Mouse (Mus musculus): ENCODE measurements around the gene Ncan. TPM values are rescaled to one million over a fixed set of nuclear protein-coding genes. Genes with fewer than 3 reads are reported as not detected.
"Not testable (repeated sequence)": the region's sequence is repeated elsewhere in the genome, so short reads cannot be mapped to it uniquely, and the experiment has no call there.

Ncan gene
- total RNA-seq, 2 experiments from 2014 or later: not detected

- intact Hi-C loops (cut with DNase I): loop anchor here (5.0 kb wide), 1 partner anchor 80 kb away; no protein-coding TSS in a partner anchor
- DNase-seq: no peak
Observed at GRCm38 (mm10) chr8:70087237-70087636, 33.4 kb downstream of the Ncan start.

- intact Hi-C loops (cut with DNase I): loop anchor here (5.0 kb wide), 1 partner anchor 81 kb away; no protein-coding TSS in a partner anchor
- DNase-seq: no peak
Observed at GRCm38 (mm10) chr8:70086151-70086550, 34.5 kb downstream of the Ncan start.

GRCm38 (mm10) chr8:70084191-70085065, 36.2 kb downstream of the Ncan start:
- no peak for DNase-seq
- intact Hi-C loops (cut with DNase I): loop anchor here (5.0 kb wide), 1 partner anchor 83 kb away; no protein-coding TSS in a partner anchor

- DNase-seq: no peak
- intact Hi-C loops (cut with DNase I): no loop called here
Observed at GRCm38 (mm10) chr8:70083285-70083684, 37.4 kb downstream of the Ncan start, which contains the start of gene Hapln4. Gene Hapln4 (plus strand): TSS chr8:70083457.

GRCm38 (mm10) chr8:70081976-70082375, 38.7 kb downstream of the Ncan start:
- no peak for DNase-seq
- intact Hi-C loops (cut with DNase I): no loop called here

- DNase-seq: no peak
Observed at GRCm38 (mm10) chr8:70073682-70074081, 47.0 kb downstream of the Ncan start.

GRCm38 (mm10) chr8:70073120-70073519, 47.6 kb downstream of the Ncan start:
- intact Hi-C loops (cut with DNase I): no loop called here

More at GRCm38 (mm10) chr8:70073682-70074081, 47.0 kb downstream of the Ncan start:
- intact Hi-C loops (cut with DNase I): no loop called here

GRCm38 (mm10) chr8:70072441-70073069, 48.1 kb downstream of the Ncan start, which contains the start of gene Tm6sf2:
Gene Tm6sf2 (plus strand): TSS chr8:70072924.
- intact Hi-C loops (cut with DNase I): no loop called here
- DNase-seq: peak in 1 of 2 experiments; percentile 9

More at GRCm38 (mm10) chr8:70073120-70073519, 47.6 kb downstream of the Ncan start:
- DNase-seq: no peak

GRCm38 (mm10) chr8:70071836-70072440, 48.7 kb downstream of the Ncan start:
- intact Hi-C loops (cut with DNase I): no loop called here
- DNase-seq: no peak

GRCm38 (mm10) chr8:70057721-70058120, 63.0 kb downstream of the Ncan start:
- intact Hi-C loops (cut with DNase I): no loop called here
- DNase-seq: no peak

- intact Hi-C loops (cut with DNase I): not testable (repeated sequence)
Observed at GRCm38 (mm10) chr8:70050434-70050833, 70.2 kb downstream of the Ncan start.

GRCm38 (mm10) chr8:70049662-70050061, 71.0 kb downstream of the Ncan start:
- no peak for DNase-seq
- intact Hi-C loops (cut with DNase I): no loop called here

More at GRCm38 (mm10) chr8:70050434-70050833, 70.2 kb downstream of the Ncan start:
- DNase-seq: not testable (repeated sequence)

GRCm38 (mm10) chr8:70043996-70044395, 76.7 kb downstream of the Ncan start:
- no peak for DNase-seq
- intact Hi-C loops (cut with DNase I): no loop called here

Small RNAs within 50 kb of the gene (microRNA-seq; reads per million reads assigned to microRNA genes)
- 0 reads per million in 2 experiments for gene Mir7066

Other genes with a start within 250 kb of the Ncan start
- gene Cilp2, start 233.2 kb downstream of the Ncan start, total RNA-seq (2021): 10 to 100 TPM in 1 of 2 experiments, 1 to 10 TPM in 1; 9.3 to 11.0 TPM
- gene Tssk6, start 218.7 kb downstream of the Ncan start, total RNA-seq (2021): not detected
- gene Ndufa13, start 218.3 kb downstream of the Ncan start, total RNA-seq (2021): 100 to 1,000 TPM; 332 to 340 TPM
- gene Yjefn3, start 218.2 kb downstream of the Ncan start, total RNA-seq (2021): 1 to 10 TPM; 5.7 to 9.0 TPM
- 10 to 100 TPM; 25.6 to 29.1 TPM for gene Gatad2a, start 124.5 kb downstream of the Ncan start, total RNA-seq (2021)
- gene Mau2, start 78.1 kb downstream of the Ncan start, total RNA-seq (2021): 10 to 100 TPM; 24.2 to 25.8 TPM
- 10 to 100 TPM; 14.6 to 17.7 TPM for gene Sugp1, start 78.1 kb downstream of the Ncan start, total RNA-seq (2021)
- gene Tm6sf2, start 47.9 kb downstream of the Ncan start, total RNA-seq (2021): under 1 TPM in 1 of 2 experiments, not detected in 1; 0.48 TPM
- gene Hapln4, start 37.4 kb downstream of the Ncan start, total RNA-seq (2021): under 1 TPM in 1 of 2 experiments, not detected in 1; 0.15 TPM
- 1 to 10 TPM; 4.3 to 4.6 TPM for gene Nr2c2ap, start 10.5 kb upstream of the Ncan start, total RNA-seq (2021)
- 1 to 10 TPM; 6.2 to 9.3 TPM for gene Rfxank, start 18.3 kb upstream of the Ncan start, total RNA-seq (2021)
- gene Borcs8, start 18.6 kb upstream of the Ncan start, total RNA-seq (2021): 10 to 100 TPM; 14.2 to 16.3 TPM
- under 1 TPM; 0.28 to 0.32 TPM for gene Mef2b, start 18.8 kb upstream of the Ncan start, total RNA-seq (2021)
- 10 to 100 TPM; 75.3 to 75.9 TPM for gene Tmem161a, start 51.5 kb upstream of the Ncan start, total RNA-seq (2021)
- 10 to 100 TPM; 28.0 to 40.6 TPM for gene Slc25a42, start 91.4 kb upstream of the Ncan start, total RNA-seq (2021)
- gene Sugp2, start 113.4 kb upstream of the Ncan start, total RNA-seq (2021): 10 to 100 TPM; 34.8 to 46.2 TPM
- 1 to 10 TPM; 6.8 to 7.3 TPM for gene Armc6, start 113.6 kb upstream of the Ncan start, total RNA-seq (2021)
- gene Homer3, start 162.0 kb upstream of the Ncan start, total RNA-seq (2021): 1 to 10 TPM; 3.0 to 4.7 TPM
- gene Ddx49, start 181.6 kb upstream of the Ncan start, total RNA-seq (2021): 10 to 100 TPM; 28.8 to 33.0 TPM
- 100 to 1,000 TPM; 115 TPM for gene Cope, start 181.6 kb upstream of the Ncan start, total RNA-seq (2021)
- gene Cers1, start 194.9 kb upstream of the Ncan start, total RNA-seq (2021): 10 to 100 TPM; 14.1 to 19.1 TPM
- gene Gdf1, start 208.9 kb upstream of the Ncan start, total RNA-seq (2021): 1 to 10 TPM in 1 of 2 experiments, under 1 TPM in 1; 0.52 to 3.9 TPM
- 10 to 100 TPM; 27.0 to 27.6 TPM for gene Upf1, start 232.4 kb upstream of the Ncan start, total RNA-seq (2021)

All from gastrocnemius, postnatal 36 days (tissue).